Mouse (Mus musculus) layer of hippocampus, adult 2 months (tissue): ENCODE results near the gene Fam228b. TPM values are rescaled to one million over a fixed set of nuclear protein-coding genes. Genes with fewer than 3 reads are reported as not detected.
A peak's percentile ranks its signal among the peaks of the same experiment; 100 is the strongest.
"Not testable (repeated sequence)": the region's sequence is repeated elsewhere in the genome, so short reads cannot be mapped to it uniquely, and the experiment has no call there.

Source experiments
- DNase-seq, 2 experiments: peaks; one replicate each; pipeline ENCODE4 v3.0.0; 2022; ENCODE audit warnings: low spot score in 2 of 2
- H3K27ac ChIP-seq: fragments of 200-600 bp; 2 replicates; pipeline ENCODE4 v1.8.1; 2022
- H3K4me3 ChIP-seq: fragments of 200-600 bp; 2 replicates; pipeline ENCODE4 v1.8.1; 2022; ENCODE audit warnings: mild to moderate bottlenecking
- CTCF ChIP-seq: fragments of 200-600 bp; conservative IDR thresholded peaks from 2 replicates; pipeline ENCODE4 v1.8.1; 2022; ENCODE audit warnings: antibody characterized with exemption, mild to moderate bottlenecking, moderate library complexity
- long read RNA-seq, 2 experiments: library from polyadenylated mRNA; stranded (forward); transcript quantifications; one replicate each; pipeline ENCODE4 v2.0.0; 2021; ENCODE audit warnings: borderline mapping rate in 2 of 2
- total RNA-seq, 2 experiments: library from RNA; stranded (reverse); gene quantifications; 2 replicates each; pipeline ENCODE4 v1.2.3; 2021

Gene Fam228b
- 10 to 100 TPM; 22.2 to 27.6 TPM for total RNA-seq
- long read RNA-seq, experiment 1, transcript Fam228b-202 (3 exons, 386 nt), result major isoform, 5 of 7 reads
- long read RNA-seq, experiment 1, partial matches to known transcripts, result 2 of 7 reads
- long read RNA-seq, experiment 1, other reads (novel, unspliced or antisense), result 0 of 7 reads
- long read RNA-seq, experiment 2, partial matches to known transcripts, result 0 of 6 reads
- long read RNA-seq, experiment 2, other reads (novel, unspliced or antisense), result 4 of 6 reads

DNA sequence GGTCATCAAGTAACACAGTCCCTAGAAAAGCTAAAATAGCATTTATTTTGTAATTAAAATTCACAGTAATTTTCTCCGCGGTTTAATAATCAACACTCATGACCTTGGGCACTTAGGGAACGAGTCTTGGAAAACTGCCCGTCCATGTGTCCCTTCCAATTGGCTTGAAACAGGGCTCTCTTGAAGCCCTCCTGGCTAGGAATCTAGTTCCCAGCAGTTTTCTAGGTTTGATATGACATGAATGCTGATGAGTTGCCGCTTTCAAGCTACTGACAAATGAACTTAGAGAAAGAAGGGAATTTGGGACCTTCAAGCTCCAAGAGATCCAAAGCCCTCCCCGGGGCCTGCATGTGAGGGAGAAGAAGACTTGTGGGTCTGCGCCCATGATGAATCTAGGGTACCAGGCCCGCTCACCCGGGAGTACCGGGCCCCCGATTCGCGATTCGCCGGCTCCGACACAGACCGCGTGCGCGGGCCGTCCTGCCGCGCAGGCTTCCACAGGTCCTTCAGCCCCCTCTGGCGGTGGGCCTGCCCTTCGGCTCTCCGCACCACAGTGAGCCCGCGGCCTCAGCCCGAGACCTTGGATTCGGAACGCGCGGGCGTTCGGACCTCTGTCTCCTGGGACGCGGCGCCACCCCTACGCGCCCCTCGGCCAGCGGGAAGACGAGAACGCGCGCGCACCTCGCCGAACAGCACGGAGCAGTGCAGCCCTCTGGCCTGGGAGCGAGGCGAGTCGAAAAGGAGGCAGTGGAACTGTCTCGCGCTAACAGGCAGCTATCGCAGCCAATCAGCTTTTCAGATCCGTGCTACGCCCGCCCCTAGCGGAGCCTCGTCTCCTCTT lies at the start of gene Fam228b, which contains the start of gene Pfn4:
Gene Fam228b, minus strand, starts transcription at position 776 of the 841 bp plus-strand sequence.
Gene Pfn4, plus strand, starts transcription at position 531 of the 841 bp plus-strand sequence.
- DNase-seq, result peak; percentile 96 to 98
- peak within 1 kb of the TSS; percentile 85 for H3K4me3 ChIP-seq
- H3K27ac ChIP-seq, result peak within 1 kb of the TSS; percentile 99
- TF ChIP-seq CTCF, result peak; percentile 96

- peak within 1 kb of the TSS; percentile 89 for H3K27ac ChIP-seq
- peak within 1 kb of the TSS; percentile 99 for H3K4me3 ChIP-seq
- 0 out of 2 replicates have a peak, but pooled peaks have one; percentile 4 for TF ChIP-seq CTCF
- DNase-seq, result peak; percentile 98 to 99
These were observed 48.5 kb upstream of the Fam228b start, which contains the start of gene Sf3b6 for GRCm38 (mm10) chr12:4817361-4818101. Gene Sf3b6 (plus strand): TSS chr12:4817544.

GRCm38 (mm10) chr12:4816680-4817360 lies 47.8 kb upstream of the Fam228b start:
- peak overlapping the region; percentile 99 for H3K4me3 ChIP-seq
- TF ChIP-seq CTCF, result no peak
- DNase-seq, result peak in 1 of 2 experiments; percentile 14
- H3K27ac ChIP-seq, result peak overlapping the region; percentile 89

DNA sequence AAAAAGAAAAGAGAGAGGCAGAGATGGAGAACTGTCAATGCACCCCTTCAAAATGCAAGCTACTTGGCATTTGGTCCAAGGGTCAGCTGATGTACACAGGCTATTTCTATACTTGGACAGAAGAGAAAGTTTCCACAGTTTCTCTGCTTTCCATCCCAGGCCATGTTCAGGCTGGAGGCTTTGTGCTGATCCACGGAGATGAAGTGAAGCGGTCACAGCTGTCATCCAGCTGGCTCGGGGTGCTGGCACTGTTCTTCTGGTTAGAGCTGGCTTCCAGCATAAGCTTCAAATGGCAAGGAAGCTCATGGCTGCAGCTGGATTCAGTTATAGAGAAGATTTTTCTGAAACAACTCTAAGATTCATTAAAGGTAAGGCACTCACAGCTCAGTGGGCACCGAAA lies 44.6 kb upstream of the Fam228b start:
- no peak overlapping the region for H3K27ac ChIP-seq
- TF ChIP-seq CTCF, result no peak

GRCm38 (mm10) chr12:4811705-4812104 lies 42.6 kb upstream of the Fam228b start:
- H3K27ac ChIP-seq, result no peak overlapping the region
- no peak for TF ChIP-seq CTCF
- DNase-seq, result no peak
- no peak overlapping the region for H3K4me3 ChIP-seq

More for the DNA sequence above, 44.6 kb upstream of the Fam228b start:
- no peak for DNase-seq
- H3K4me3 ChIP-seq, result no peak overlapping the region

- no peak overlapping the region for H3K4me3 ChIP-seq
- DNase-seq, result no peak
- no peak overlapping the region for H3K27ac ChIP-seq
- TF ChIP-seq CTCF, result no peak
These were observed 42.0 kb upstream of the Fam228b start for GRCm38 (mm10) chr12:4811036-4811435.

- H3K27ac ChIP-seq, result not testable (repeated sequence)
These were observed 28.4 kb upstream of the Fam228b start for GRCm38 (mm10) chr12:4797471-4797870.

GRCm38 (mm10) chr12:4793718-4794117 lies 24.7 kb upstream of the Fam228b start:
- no peak for DNase-seq
- H3K27ac ChIP-seq, result no peak overlapping the region
- TF ChIP-seq CTCF, result peak; percentile 69
- no peak overlapping the region for H3K4me3 ChIP-seq

More at GRCm38 (mm10) chr12:4797471-4797870, 28.4 kb upstream of the Fam228b start:
- not testable (repeated sequence) for H3K4me3 ChIP-seq, DNase-seq

- not testable (repeated sequence) for H3K4me3 ChIP-seq, H3K27ac ChIP-seq, DNase-seq
These were observed 19.1 kb upstream of the Fam228b start for GRCm38 (mm10) chr12:4788128-4788527.

DNA sequence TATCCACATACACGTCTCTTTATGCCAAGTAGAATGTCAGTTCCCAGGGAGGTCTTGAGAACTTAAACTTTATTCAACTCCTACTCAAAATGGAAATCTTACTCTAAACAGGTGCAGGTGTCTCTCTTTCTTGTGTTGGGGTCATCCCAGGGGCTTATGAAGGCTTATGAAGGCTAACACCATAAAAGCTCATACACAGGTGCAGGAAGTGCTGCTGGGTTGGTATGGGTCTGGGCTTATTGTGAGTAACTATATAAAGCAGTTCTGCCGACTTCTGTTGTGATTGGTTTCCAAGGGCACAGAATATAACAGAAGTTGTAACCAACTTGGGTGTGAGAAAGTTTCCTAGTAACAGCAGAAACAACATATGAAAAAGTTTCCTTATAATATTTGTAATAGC lies 15.4 kb upstream of the Fam228b start:
- no peak for TF ChIP-seq CTCF

DNA sequence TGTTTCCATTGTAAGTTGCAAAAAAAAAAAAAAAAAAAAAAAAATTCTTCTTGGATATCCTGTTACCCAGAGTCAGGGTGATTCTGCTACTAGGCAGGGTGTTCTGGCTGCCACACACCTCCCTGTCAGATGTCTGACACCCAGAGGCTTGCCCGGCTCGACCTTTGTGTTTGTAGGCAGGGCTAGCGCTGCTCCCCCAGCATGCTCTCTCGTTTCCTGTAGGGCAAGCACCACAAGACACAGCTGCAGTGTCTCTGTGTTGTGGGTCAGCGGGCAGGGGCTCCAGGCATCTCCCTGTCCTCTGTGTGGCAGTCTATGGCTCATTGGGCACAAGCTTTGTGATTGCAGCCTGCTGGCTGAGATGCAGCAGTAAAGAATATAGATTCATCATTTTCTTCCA lies 14.5 kb upstream of the Fam228b start:
- no peak overlapping the region for H3K4me3 ChIP-seq
- DNase-seq, result no peak
- TF ChIP-seq CTCF, result no peak
- H3K27ac ChIP-seq, result no peak overlapping the region

More for the DNA sequence above, 15.4 kb upstream of the Fam228b start:
- no peak for DNase-seq
- H3K4me3 ChIP-seq, result no peak overlapping the region
- no peak overlapping the region for H3K27ac ChIP-seq

GRCm38 (mm10) chr12:4781725-4782404 lies 12.8 kb upstream of the Fam228b start:
- not testable (repeated sequence) for H3K4me3 ChIP-seq, DNase-seq, H3K27ac ChIP-seq
